Mouse (Mus musculus): ENCODE results near the gene Mrps17. TPM values are rescaled to one million over a fixed set of nuclear protein-coding genes. Genes with fewer than 3 reads are reported as not detected.

The Mrps17 gene
- polyA plus RNA-seq, 1 experiment from 2014 or later = 174 TPM

- H3K4me3 ChIP-seq (replicated peaks) = no peak overlapping the region
- no peaks in the 10 kb centered on the region for H3K27me3 ChIP-seq (replicated peaks)
- no peak overlapping the region for H3K9ac ChIP-seq (replicated peaks)
- 92% methylated on average over 9 of the region's 9 CpGs for WGBS
- H3K9me3 ChIP-seq (replicated peaks) = no peaks in the 10 kb centered on the region
- H3K4me2 ChIP-seq = no peak overlapping the region
- H3K4me1 ChIP-seq = peaks cover 12% of the 10 kb centered on the region
- H3K36me3 ChIP-seq = peaks cover 30% of the 10 kb centered on the region
- H3K27ac ChIP-seq (replicated peaks) = no peak overlapping the region
- no peak for ATAC-seq (ENCODE audit: low FRiP score)
Observed at GRCm38 (mm10) chr5:129717016-129717415, 1.7 kb downstream of the Mrps17 start.

- Histone ChIP-seq H3K9ac (replicated peaks) (no peak overlapping the region), H3K4me3 (replicated peaks) (no peak overlapping the region), H3K36me3 (peaks cover 30% of the 10 kb centered on the region), H3K4me1 (peaks cover 16% of the 10 kb centered on the region), H3K4me2 (no peak overlapping the region), H3K27ac (replicated peaks) (no peak overlapping the region), H3K9me3 (replicated peaks) (no peaks in the 10 kb centered on the region), H3K27me3 (replicated peaks) (no peaks in the 10 kb centered on the region)
- no peak for ATAC-seq (ENCODE audit: low FRiP score)
- 83% methylated on average over 3 of the region's 3 CpGs for WGBS
Observed at GRCm38 (mm10) chr5:129720176-129720575, 4.9 kb downstream of the Mrps17 start.

GRCm38 (mm10) chr5:129724268-129724667, 9.0 kb downstream of the Mrps17 start:
- H3K4me1 ChIP-seq = peaks cover 29% of the 10 kb centered on the region
- peak overlapping the region; percentile 90; the same call in 1 of the 2 replicates for H3K9ac ChIP-seq (replicated peaks)
- H3K9me3 ChIP-seq (replicated peaks) = no peaks in the 10 kb centered on the region
- peak overlapping the region; percentile 80 for H3K4me3 ChIP-seq (replicated peaks)
- peak overlapping the region; percentile 97 for H3K27ac ChIP-seq (replicated peaks)
- peak overlapping the region; percentile 54 for H3K4me2 ChIP-seq
- WGBS = 55% methylated on average over 4 of the region's 4 CpGs
- H3K36me3 ChIP-seq = peaks cover 10% of the 10 kb centered on the region
- H3K27me3 ChIP-seq (replicated peaks) = no peaks in the 10 kb centered on the region
- ATAC-seq (ENCODE audit: low FRiP score) = no peak

GRCm38 (mm10) chr5:129724834-129725773, 9.8 kb downstream of the Mrps17 start, which contains the start of gene Nipsnap2:
Gene Nipsnap2 (plus strand): TSS chr5:129725063.
- peak; percentile 94 for ATAC-seq (ENCODE audit: low FRiP score)
- Histone ChIP-seq H3K9me3 (replicated peaks) (no peaks in the 10 kb centered on the region), H3K27me3 (replicated peaks) (no peaks in the 10 kb centered on the region), H3K9ac (replicated peaks) (peak within 1 kb of the TSS; percentile 90), H3K4me1 (peaks cover 36% of the 10 kb centered on the region), H3K4me2 (peak within 1 kb of the TSS; percentile 54), H3K36me3 (peaks cover 1% of the 10 kb centered on the region), H3K4me3 (replicated peaks) (peak within 1 kb of the TSS; percentile 80), H3K27ac (replicated peaks) (peak within 1 kb of the TSS; percentile 97)
- under 1% methylated on average over 79 of the region's 93 CpGs for WGBS

- no peak for ATAC-seq (ENCODE audit: low FRiP score)
- Histone ChIP-seq H3K4me2 (peak overlapping the region; percentile 54), H3K27ac (replicated peaks) (peak overlapping the region; percentile 97), H3K4me1 (peaks cover 43% of the 10 kb centered on the region), H3K9ac (replicated peaks) (peak overlapping the region; percentile 90), H3K36me3 (no peaks in the 10 kb centered on the region), H3K4me3 (replicated peaks) (peak overlapping the region; percentile 80), H3K9me3 (replicated peaks) (no peaks in the 10 kb centered on the region), H3K27me3 (replicated peaks) (no peaks in the 10 kb centered on the region)
- 10% methylated on average over 7 of the region's 7 CpGs for WGBS
Observed at GRCm38 (mm10) chr5:129725774-129726392, 10.6 kb downstream of the Mrps17 start.

- no peak for ATAC-seq (ENCODE audit: low FRiP score)
- Histone ChIP-seq H3K9me3 (replicated peaks) (no peaks in the 10 kb centered on the region), H3K9ac (replicated peaks) (no peak overlapping the region), H3K36me3 (no peaks in the 10 kb centered on the region), H3K27ac (replicated peaks) (no peak overlapping the region), H3K4me1 (peaks cover 43% of the 10 kb centered on the region), H3K27me3 (replicated peaks) (no peaks in the 10 kb centered on the region), H3K4me3 (replicated peaks) (no peak overlapping the region), H3K4me2 (peak overlapping the region; percentile 54; the same call in 1 of the 2 replicates)
- 91% methylated on average over 3 of the region's 3 CpGs for WGBS
Observed at GRCm38 (mm10) chr5:129726784-129727183, 11.5 kb downstream of the Mrps17 start.

- Histone ChIP-seq H3K36me3 (no peaks in the 10 kb centered on the region; the same call in 1 of the 2 replicates), H3K27ac (replicated peaks) (peak overlapping the region; percentile 18; the same call in 1 of the 2 replicates), H3K4me3 (replicated peaks) (no peak overlapping the region), H3K9me3 (replicated peaks) (no peaks in the 10 kb centered on the region), H3K27me3 (replicated peaks) (no peaks in the 10 kb centered on the region), H3K4me2 (no peak overlapping the region), H3K4me1 (peaks cover 40% of the 10 kb centered on the region), H3K9ac (replicated peaks) (0 out of 2 replicates have a peak overlapping the region, but pooled peaks have one; percentile 23)
- WGBS = 67% methylated on average over 11 of the region's 11 CpGs
- ATAC-seq (ENCODE audit: low FRiP score) = no peak
Observed at GRCm38 (mm10) chr5:129729286-129729685, 14.0 kb downstream of the Mrps17 start.

GRCm38 (mm10) chr5:129730344-129730743, 15.0 kb downstream of the Mrps17 start:
- Histone ChIP-seq H3K4me2 (no peak overlapping the region), H3K4me1 (peaks cover 36% of the 10 kb centered on the region), H3K9ac (replicated peaks) (no peak overlapping the region), H3K27ac (replicated peaks) (no peak overlapping the region), H3K4me3 (replicated peaks) (no peak overlapping the region), H3K36me3 (no peaks in the 10 kb centered on the region; the same call in 1 of the 2 replicates), H3K27me3 (replicated peaks) (no peaks in the 10 kb centered on the region), H3K9me3 (replicated peaks) (no peaks in the 10 kb centered on the region)
- WGBS = 77% methylated on average over 11 of the region's 11 CpGs
- no peak for ATAC-seq (ENCODE audit: low FRiP score)

GRCm38 (mm10) chr5:129731021-129731420, 15.7 kb downstream of the Mrps17 start:
- Histone ChIP-seq H3K36me3 (no peaks in the 10 kb centered on the region; the same call in 1 of the 2 replicates), H3K4me2 (no peak overlapping the region), H3K9me3 (replicated peaks) (no peaks in the 10 kb centered on the region), H3K27ac (replicated peaks) (no peak overlapping the region), H3K4me1 (peaks cover 32% of the 10 kb centered on the region), H3K4me3 (replicated peaks) (no peak overlapping the region), H3K27me3 (replicated peaks) (no peaks in the 10 kb centered on the region), H3K9ac (replicated peaks) (no peak overlapping the region)
- ATAC-seq (ENCODE audit: low FRiP score) = no peak
- WGBS = 90% methylated on average over 5 of the region's 5 CpGs

- no peak overlapping the region for H3K27ac ChIP-seq (replicated peaks)
- WGBS = 95% methylated on average over 1 of the region's 1 CpGs
- H3K36me3 ChIP-seq = peaks cover 36% of the 10 kb centered on the region
Observed at GRCm38 (mm10) chr5:129740976-129741375, 25.7 kb downstream of the Mrps17 start.

GRCm38 (mm10) chr5:129742903-129743488, 27.7 kb downstream of the Mrps17 start:
- Histone ChIP-seq H3K36me3 (peaks cover 51% of the 10 kb centered on the region), H3K9ac (replicated peaks) (no peak overlapping the region), H3K4me1 (no peaks in the 10 kb centered on the region), H3K27me3 (replicated peaks) (no peaks in the 10 kb centered on the region), H3K27ac (replicated peaks) (no peak overlapping the region), H3K4me2 (no peak overlapping the region), H3K9me3 (replicated peaks) (no peaks in the 10 kb centered on the region), H3K4me3 (replicated peaks) (no peak overlapping the region)
- ATAC-seq (ENCODE audit: low FRiP score) = no peak
- 92% methylated on average over 7 of the region's 7 CpGs for WGBS

More at GRCm38 (mm10) chr5:129740976-129741375, 25.7 kb downstream of the Mrps17 start:
- Histone ChIP-seq H3K27me3 (replicated peaks) (no peaks in the 10 kb centered on the region), H3K9ac (replicated peaks) (no peak overlapping the region), H3K9me3 (replicated peaks) (no peaks in the 10 kb centered on the region), H3K4me1 (no peaks in the 10 kb centered on the region), H3K4me3 (replicated peaks) (no peak overlapping the region), H3K4me2 (no peak overlapping the region)
- ATAC-seq (ENCODE audit: low FRiP score) = no peak
